Mouse (Mus musculus) spleen, adult 2 months (tissue): ENCODE data around the gene Olfr1258.

Experiments used
- CTCF ChIP-seq: fragments of 200-500 bp; IDR thresholded peaks from 2 replicates; pipeline ENCODE4 v1.5.1; 2011; ENCODE audit warnings: mild to moderate bottlenecking, inconsistent platforms; ENCODE audit not compliant: insufficient read depth, insufficient read length, insufficient replicate concordance; ENCODE audit errors: extremely low read depth
- POLR2A ChIP-seq: fragments of 200-500 bp; IDR thresholded peaks from 2 replicates; pipeline ENCODE4 v1.6.1; 2011; ENCODE audit warnings: low read depth, low read length, inconsistent platforms

DNA sequence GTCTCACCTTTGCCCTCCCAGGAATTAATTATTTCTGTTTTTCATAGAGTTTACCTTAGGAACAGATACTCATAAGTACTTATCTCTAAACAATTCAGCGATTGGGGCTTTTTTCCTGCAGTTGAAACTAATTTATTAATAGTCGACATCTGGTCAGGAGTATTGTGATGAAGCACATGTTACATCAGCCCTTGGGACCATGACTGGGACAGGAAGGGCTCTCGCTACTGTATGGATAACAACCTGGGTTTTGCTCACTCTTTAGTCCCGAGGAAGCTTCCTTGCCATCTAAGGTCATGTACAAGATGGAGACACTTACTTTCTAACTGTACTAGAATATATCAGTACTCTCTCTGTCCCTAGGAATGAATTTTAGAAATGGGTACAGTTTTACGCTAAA lies 21.5 kb downstream of the Olfr1258 start, which contains the start of gene Olfr1259:
- TF ChIP-seq POLR2A (no peak), CTCF (no peak)
